Mouse (Mus musculus): Measurements from ENCODE around the gene Coil. TPM values are rescaled to one million over a fixed set of nuclear protein-coding genes. Genes with fewer than 3 reads are reported as not detected.
A peak's percentile ranks its signal among the peaks of the same experiment; 100 is the strongest.

The Coil gene
- polyA plus RNA-seq, 1 experiment, result 19.3 TPM

DNA sequence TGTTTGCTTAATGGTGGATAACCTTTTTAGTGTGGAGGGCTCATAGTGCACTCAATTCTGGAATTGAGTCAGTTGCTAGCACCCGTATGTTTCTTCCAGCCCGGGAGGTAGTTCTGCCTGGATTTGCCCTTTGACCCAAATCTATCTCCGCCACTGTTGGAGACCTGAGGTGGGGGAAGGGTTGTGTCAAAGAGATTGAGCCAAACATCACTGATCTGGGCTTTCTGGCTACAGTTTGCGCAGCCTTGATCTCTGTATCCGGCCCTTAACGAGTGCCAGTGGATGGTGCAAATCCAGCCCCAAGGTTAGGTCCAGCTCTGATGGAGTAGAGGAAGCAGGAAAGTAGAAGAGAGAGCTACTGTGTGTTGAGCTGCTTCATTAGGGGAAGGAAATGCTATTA lies 33.0 kb downstream of the Coil start:
- no peak for DNase-seq (ENCODE audit: extremely low spot score in 1 of 2, low spot score in 1 of 2)

GRCm38 (mm10) chr11:89003726-89004125 lies 33.7 kb downstream of the Coil start:
- DNase-seq (ENCODE audit: extremely low spot score in 1 of 2, low spot score in 1 of 2), result no peak

- DNase-seq (ENCODE audit: extremely low spot score in 1 of 2, low spot score in 1 of 2), result no peak
Observed at GRCm38 (mm10) chr11:89005473-89005872, 35.4 kb downstream of the Coil start.

DNA sequence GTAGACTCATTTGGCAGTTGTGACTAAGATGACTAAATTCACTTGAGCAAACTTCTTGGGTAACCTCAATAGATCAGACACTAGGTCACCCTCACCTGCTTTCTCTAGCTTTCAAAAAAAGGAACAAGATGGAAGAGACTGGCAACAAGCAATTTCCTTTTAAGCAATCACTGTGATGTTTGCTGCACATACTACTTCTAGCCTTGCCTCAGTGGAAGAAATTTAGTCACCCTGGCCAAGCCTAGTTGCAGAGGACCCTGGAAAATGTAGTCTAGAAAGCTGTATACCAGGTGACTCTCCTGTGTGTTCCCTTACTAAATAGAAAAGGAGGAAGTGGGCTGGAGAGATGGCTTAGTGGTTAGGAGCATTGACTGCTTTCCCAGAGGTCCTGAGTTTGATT lies 36.4 kb downstream of the Coil start:
- DNase-seq (ENCODE audit: extremely low spot score in 1 of 2, low spot score in 1 of 2), result no peak

GRCm38 (mm10) chr11:89007582-89007981 lies 37.5 kb downstream of the Coil start:
- DNase-seq (ENCODE audit: extremely low spot score in 1 of 2, low spot score in 1 of 2), result no peak

- no peak for DNase-seq (ENCODE audit: extremely low spot score in 1 of 2, low spot score in 1 of 2)
Observed at GRCm38 (mm10) chr11:89009066-89009465, 39.0 kb downstream of the Coil start.

DNA sequence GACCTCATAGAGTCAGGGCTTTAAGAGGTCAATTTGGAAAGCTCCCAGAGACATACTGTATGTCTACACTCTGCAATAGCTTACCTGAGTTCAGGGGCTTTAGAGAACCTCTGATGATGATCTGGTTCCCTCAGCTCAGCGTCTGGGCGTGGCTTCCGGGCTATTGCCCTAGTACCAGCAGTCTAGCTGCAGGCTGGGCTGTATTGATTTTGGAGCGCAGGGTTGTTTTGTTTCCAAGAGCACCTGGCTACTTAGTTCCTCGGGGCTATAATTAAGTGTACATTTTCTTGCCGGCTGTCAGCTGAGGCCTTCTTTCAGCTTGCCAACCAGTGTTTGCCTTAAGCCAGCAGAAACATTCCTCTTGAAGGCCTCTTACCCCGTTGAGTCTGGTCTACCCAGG lies 39.4 kb downstream of the Coil start:
- no peak for DNase-seq (ENCODE audit: extremely low spot score in 1 of 2, low spot score in 1 of 2)

- DNase-seq (ENCODE audit: extremely low spot score in 1 of 2, low spot score in 1 of 2), result no peak
Observed at GRCm38 (mm10) chr11:89012241-89012640, 42.2 kb downstream of the Coil start.

DNA sequence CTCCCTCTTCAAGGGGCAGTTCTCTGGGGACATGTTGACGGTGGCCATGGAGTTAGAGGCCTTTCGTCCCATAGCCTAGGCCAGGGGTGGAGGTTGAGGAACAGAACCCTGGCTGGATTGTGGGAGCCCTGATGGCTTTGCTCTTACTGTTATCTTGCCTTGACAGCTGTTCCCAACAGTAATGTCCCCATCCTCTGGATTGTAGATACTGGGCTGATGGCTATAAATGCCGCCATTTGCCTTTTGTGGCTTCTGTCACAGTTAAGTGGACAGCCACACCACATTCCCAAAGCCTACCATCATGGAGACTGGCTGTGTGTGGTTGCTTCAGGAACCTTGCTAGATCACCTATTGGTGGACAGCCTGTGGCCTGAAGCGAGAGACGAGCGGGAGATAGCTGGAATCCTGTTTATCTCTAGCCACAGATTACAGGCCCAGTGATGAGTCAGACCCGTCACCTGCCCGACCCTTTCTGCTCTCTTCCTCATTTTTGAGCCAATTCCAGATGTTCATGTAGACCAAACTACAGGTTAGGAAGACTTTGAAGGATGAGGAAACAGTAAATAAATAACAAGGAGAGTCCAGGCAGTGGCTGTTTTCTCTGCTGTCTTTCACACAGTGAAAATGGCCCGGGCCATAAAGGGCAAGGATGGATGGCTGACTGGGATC lies 47.6 kb downstream of the Coil start:
- no peak for DNase-seq (ENCODE audit: extremely low spot score in 1 of 2, low spot score in 1 of 2)

- DNase-seq (ENCODE audit: extremely low spot score in 1 of 2, low spot score in 1 of 2), result no peak
Observed at GRCm38 (mm10) chr11:89020681-89021305, 50.7 kb downstream of the Coil start.

- DNase-seq (ENCODE audit: extremely low spot score in 1 of 2, low spot score in 1 of 2), result no peak
Observed at GRCm38 (mm10) chr11:89021687-89022086, 51.6 kb downstream of the Coil start.

- DNase-seq (ENCODE audit: extremely low spot score in 1 of 2, low spot score in 1 of 2), result peak in 1 of 2 experiments; percentile 30
Observed at GRCm38 (mm10) chr11:89022120-89022731, 52.2 kb downstream of the Coil start.

GRCm38 (mm10) chr11:89023477-89023876 lies 53.4 kb downstream of the Coil start:
- no peak for DNase-seq (ENCODE audit: extremely low spot score in 1 of 2, low spot score in 1 of 2)

DNA sequence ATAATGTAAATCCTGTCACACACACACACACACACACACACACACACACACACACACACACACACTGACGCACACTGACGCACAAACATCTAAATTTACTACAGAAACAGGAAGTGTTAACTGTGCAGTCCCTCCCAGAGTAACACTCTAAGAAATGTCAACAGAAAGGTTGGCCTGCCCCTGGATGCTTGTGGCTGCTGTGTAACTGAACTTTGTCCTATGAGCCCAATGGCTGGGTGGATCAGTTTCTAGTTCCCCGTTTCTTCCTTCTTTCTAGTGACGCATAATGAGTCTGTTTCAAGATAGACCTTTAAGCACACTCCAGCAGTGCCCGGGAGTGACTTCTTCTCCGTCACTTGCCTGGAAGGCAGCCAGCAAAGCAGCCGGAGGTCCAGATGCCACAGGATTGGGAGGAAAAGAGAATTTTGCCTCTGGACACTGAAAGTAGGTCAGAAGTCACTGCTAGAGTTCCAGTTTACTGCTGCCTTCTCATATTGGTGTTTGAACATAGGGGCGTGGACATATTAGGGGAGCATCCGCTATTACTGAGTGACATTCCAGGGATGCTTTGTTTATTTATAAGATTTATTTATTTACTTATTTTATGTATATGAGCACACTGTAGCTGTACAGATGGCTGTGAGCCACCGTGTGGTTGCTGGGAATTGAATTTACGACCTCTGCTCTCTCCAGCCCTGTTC lies 54.3 kb downstream of the Coil start:
- no peak for DNase-seq (ENCODE audit: extremely low spot score in 1 of 2, low spot score in 1 of 2)

DNA sequence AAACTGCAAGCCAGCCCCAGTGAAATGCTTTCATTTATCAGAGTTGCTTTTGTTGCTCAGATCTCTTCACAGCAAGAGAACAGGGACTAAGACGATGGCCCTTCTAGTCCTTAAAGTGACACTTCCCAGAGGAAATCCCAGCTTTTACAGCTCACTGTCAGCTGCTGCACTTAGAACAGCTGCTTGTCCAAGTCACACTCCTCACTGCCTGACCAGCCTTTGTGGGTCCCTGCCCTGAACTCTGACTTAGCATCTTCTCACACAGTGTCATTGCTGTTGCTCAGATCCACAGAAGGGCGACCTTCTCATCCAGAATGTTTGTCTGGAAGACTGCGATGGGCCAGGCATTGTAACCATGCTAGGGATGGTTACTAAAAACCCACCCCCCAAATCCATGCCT lies 55.6 kb downstream of the Coil start:
- DNase-seq (ENCODE audit: extremely low spot score in 1 of 2, low spot score in 1 of 2), result no peak

GRCm38 (mm10) chr11:89026117-89026516 lies 56.1 kb downstream of the Coil start:
- DNase-seq (ENCODE audit: extremely low spot score in 1 of 2, low spot score in 1 of 2), result no peak

DNA sequence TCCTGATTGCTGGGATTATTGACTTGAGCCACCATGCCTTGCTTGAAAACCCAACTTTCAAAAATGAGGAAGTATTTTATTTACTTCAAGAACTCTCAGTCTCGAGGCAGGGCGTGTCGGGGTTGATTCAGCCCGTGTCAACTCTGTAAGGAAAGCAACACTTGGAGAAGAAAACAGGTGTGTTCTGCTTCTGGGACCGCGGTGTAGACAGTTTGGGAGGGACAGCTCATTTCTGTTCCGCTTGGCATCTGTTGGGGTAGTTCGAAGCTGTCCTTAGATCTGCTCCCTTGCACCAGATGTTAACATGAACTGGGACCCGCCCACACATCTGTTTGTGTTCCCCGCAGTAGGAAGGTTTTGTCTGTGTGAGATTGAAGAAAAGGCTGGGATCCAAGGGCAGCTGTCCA lies 57.9 kb downstream of the Coil start:
- no peak for DNase-seq (ENCODE audit: extremely low spot score in 1 of 2, low spot score in 1 of 2)

DNA sequence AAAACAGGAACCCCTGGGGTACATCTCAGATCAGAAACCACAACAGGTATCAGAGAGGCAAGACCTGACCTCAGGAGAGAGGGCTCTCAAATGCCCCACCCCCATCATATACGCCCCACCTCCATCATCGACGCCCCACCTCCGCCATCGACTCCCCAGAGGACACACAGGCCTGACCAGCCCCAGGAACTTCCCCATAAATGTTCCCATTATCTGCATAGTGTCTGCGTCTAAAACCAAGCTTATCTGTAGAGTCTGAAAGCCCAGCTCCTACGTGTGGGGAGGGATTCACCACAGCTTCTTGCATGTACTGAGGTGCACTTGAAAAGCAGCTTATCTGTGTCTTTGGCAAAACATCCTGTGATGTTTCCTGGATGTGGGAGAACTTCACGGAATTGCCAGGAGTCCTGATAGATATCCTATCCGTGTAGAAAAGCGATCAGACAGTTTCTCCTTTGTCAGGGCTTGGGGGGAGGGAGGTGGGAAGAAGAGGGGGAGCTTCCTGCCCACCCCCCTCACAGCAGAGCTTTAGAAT lies 58.9 kb downstream of the Coil start:
- DNase-seq (ENCODE audit: extremely low spot score in 1 of 2, low spot score in 1 of 2), result no peak

DNA sequence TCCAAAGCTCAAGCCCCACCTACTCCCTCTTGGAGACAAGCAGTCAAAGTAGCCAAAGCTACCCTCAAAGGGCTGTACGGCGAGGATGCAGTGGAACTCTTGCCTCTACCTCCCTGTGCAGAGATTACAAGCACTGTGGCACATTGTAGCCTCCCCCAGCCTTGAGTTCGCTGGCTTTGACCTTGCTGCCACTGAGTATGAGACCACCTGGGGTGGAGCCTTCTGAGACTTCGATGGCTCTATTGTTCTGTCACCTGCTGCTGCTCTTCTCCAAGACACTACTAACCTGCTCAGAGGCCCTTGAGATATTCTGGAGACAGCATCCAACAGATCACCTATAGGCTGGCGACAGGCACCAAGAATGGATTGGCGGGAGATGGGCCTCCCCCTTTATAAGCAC lies 60.5 kb downstream of the Coil start:
- no peak for DNase-seq (ENCODE audit: extremely low spot score in 1 of 2, low spot score in 1 of 2)

DNA sequence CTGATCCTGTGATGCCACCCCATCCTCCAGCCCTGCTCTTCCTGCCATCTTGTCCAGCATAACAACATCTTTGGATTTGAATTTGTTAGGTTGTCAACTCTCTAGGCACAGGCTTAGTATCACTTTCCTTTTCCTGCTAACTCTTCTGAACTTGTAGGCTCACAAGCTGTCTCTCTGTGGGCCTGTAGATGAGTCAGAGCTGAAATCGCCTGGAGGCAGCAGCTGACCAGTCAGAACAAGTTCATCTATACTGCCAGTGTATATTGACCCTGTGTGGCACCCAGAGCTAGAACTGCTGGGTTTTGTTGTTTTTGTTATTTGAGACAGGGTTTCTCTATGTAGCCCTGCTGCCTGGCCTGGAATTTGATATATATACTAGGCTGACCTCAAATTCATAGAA lies 61.1 kb downstream of the Coil start:
- no peak for DNase-seq (ENCODE audit: extremely low spot score in 1 of 2, low spot score in 1 of 2)

DNA sequence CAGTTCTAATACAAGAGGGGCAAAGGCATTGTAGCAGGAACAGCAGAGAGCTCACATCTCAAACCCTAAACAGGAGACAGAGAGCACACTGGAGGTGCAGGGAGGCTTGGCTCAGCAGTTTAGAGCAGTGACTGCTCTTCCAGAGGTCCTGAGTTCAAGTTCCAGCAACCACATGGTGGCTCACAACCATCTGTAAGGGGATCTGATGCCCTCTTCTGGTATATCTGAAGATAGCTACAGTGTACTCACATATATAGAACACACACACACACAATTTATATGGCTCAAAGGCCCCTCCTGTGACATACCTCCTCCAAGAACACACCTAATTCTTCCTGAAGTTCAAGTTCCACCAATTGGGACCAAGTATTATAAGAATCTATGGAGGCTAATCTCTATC lies 64.5 kb downstream of the Coil start:
- no peak for DNase-seq (ENCODE audit: extremely low spot score in 1 of 2, low spot score in 1 of 2)

Measured in frontal cortex, adult 2 months (tissue).